Mouse (Mus musculus) MEL (cell line): ENCODE results near the gene Tmprss7.

ENCODE experiments used
- CTCF ChIP-seq, 3 experiments: IDR thresholded peaks in 2 of 3; conservative IDR thresholded peaks in 1 of 3; 2 replicates each; pipeline ENCODE4 v1.5.1; 2011 to 2012; ENCODE audit warnings: low read length in 3 of 3, low read depth in 2 of 3, mild to moderate bottlenecking in 2 of 3, improper control_type of control experiment in 1 of 3, inconsistent platforms in 1 of 3, mixed read lengths in 1 of 3, moderate library complexity in 1 of 3; ENCODE audit not compliant: control insufficient read depth in 1 of 3, insufficient read depth in 1 of 3, poor library complexity in 1 of 3, severe bottlenecking in 1 of 3
- GATA1 ChIP-seq: IDR thresholded peaks from 2 replicates; pipeline ENCODE4 v1.6.1; 2011; ENCODE audit warnings: low read depth, low read length, improper control_type of control experiment
- KAT2A ChIP-seq: conservative IDR thresholded peaks from 2 replicates; pipeline ENCODE4 v1.6.1; 2012; ENCODE audit warnings: low read depth, low read length, improper control_type of control experiment, inconsistent platforms
- MAZ ChIP-seq: IDR thresholded peaks from 2 replicates; pipeline ENCODE4 v1.6.1; 2012; ENCODE audit warnings: low read depth, mild to moderate bottlenecking, inconsistent platforms, low read length, improper control_type of control experiment
- MYC ChIP-seq: IDR thresholded peaks from 2 replicates; pipeline ENCODE4 v1.6.1; 2011; ENCODE audit warnings: low read depth, mild to moderate bottlenecking, low read length, improper control_type of control experiment, moderate library complexity
- POLR2A ChIP-seq, 2 experiments: IDR thresholded peaks; 2 replicates each; pipeline ENCODE4 v1.6.1; 2011 to 2012; ENCODE audit warnings: low read length in 2 of 2, mild to moderate bottlenecking in 2 of 2, control low read depth in 1 of 2, improper control_type of control experiment in 1 of 2, low read depth in 1 of 2, moderate library complexity in 1 of 2; ENCODE audit not compliant: control insufficient read depth in 1 of 2, insufficient read depth in 1 of 2, poor library complexity in 1 of 2
- POLR2AphosphoS5 ChIP-seq: IDR thresholded peaks from 2 replicates; pipeline ENCODE4 v1.6.1; 2012; ENCODE audit warnings: low read depth, borderline replicate concordance, mild to moderate bottlenecking, inconsistent platforms, low read length, moderate library complexity, mixed read lengths
- RAD21 ChIP-seq: IDR thresholded peaks from 2 replicates; pipeline ENCODE4 v1.6.1; 2011; ENCODE audit warnings: mild to moderate bottlenecking, low read depth, low read length, improper control_type of control experiment
- RCOR1 ChIP-seq: IDR thresholded peaks from 2 replicates; pipeline ENCODE4 v1.6.1; 2012; ENCODE audit warnings: low read depth, mild to moderate bottlenecking, inconsistent platforms, low read length, improper control_type of control experiment
- SMC3 ChIP-seq: IDR thresholded peaks from 2 replicates; pipeline ENCODE4 v1.6.1; 2011; ENCODE audit warnings: low read depth, low read length, improper control_type of control experiment
- ZNF384 ChIP-seq: IDR thresholded peaks from 2 replicates; pipeline ENCODE4 v1.6.1; 2012; ENCODE audit warnings: low read depth, mild to moderate bottlenecking, inconsistent platforms, low read length, improper control_type of control experiment

GRCm38 (mm10) chr16:45615944-45616343 lies 77.5 kb downstream of the Tmprss7 start:
- TF ChIP-seq POLR2A (IDR thresholded peaks at IDR 0.05; ENCODE audit: control insufficient read depth in 1 of 2, insufficient read depth in 1 of 2, low read depth in 1 of 2, low read length in 2 of 2, poor library complexity in 1 of 2) (no peak), KAT2A (no peak), SMC3 (no peak), MAZ (no peak), CTCF (IDR thresholded peaks at IDR 0.05 in 2 of 3, conservative IDR thresholded peaks at IDR 0.05 in 1 of 3; ENCODE audit: control insufficient read depth in 1 of 3, insufficient read depth in 1 of 3, low read depth in 2 of 3, low read length in 3 of 3, poor library complexity in 1 of 3, severe bottlenecking in 1 of 3) (no peak), GATA1 (no peak), ZNF384 (no peak), RCOR1 (no peak), RAD21 (no peak), POLR2AphosphoS5 (no peak), MYC (no peak)
